Mouse (Mus musculus): ENCODE results near the gene D1Pas1.

The D1Pas1 gene

DNA sequence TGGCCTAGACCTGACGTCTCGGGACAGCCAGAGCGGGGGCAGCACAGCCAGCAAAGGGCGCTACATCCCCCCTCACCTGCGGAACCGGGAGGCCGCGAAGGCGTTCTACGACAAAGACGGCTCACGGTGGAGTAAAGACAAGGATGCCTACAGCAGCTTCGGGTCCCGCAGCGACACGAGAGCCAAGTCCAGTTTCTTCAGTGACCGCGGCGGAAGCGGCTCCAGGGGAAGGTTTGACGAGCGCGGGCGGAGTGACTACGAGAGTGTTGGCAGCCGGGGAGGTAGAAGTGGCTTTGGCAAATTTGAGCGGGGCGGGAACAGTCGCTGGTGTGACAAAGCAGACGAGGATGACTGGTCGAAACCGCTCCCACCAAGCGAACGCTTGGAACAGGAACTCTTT is 710 bp downstream of the D1Pas1 start:
- H3K36me3 ChIP-seq (ENCODE audit: control insufficient read depth, insufficient read depth, low read length, poor library complexity, severe bottlenecking) = no peaks in the 10 kb centered on the region
- DNase-seq (ENCODE audit: low read depth, low spot score) = no peak
- no peaks in the 10 kb centered on the region for H3K27me3 ChIP-seq (ENCODE audit: control insufficient read depth, insufficient read depth, low read length, poor library complexity, severe bottlenecking)

DNA sequence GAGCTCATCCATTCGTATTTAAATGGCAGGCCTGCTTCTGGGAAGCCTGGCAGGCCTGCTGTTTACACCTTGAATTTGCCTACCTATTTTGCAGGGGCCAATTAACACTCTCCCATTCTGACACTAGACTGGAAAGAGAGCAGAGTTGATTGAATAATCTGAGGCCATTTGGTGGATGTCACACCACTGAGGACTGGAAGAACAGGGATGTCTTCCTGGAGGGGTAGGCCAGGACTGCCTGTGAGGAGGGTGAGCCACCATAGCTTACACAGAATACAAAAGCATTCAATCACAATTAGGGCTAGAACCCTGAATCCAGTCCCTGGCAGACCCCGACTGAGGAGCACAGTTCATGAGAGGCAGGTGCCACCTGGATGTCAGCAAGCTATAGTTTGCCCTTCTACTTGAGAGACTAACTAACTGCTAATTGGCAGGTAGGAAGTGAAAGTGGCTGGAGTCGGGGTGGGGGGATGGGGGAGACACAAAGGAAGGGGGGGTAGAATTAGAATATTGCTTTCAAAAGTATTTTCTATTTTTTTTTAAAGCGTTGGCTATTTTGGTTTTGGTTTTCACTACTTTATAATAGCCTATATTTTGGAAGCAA is 9.8 kb downstream of the D1Pas1 start:
- Histone ChIP-seq H3K27me3 (ENCODE audit: control insufficient read depth, insufficient read depth, low read length, poor library complexity, severe bottlenecking) (no peaks in the 10 kb centered on the region), H3K36me3 (ENCODE audit: control insufficient read depth, insufficient read depth, low read length, poor library complexity, severe bottlenecking) (no peaks in the 10 kb centered on the region)
- no peak for DNase-seq (ENCODE audit: low read depth, low spot score)

DNA sequence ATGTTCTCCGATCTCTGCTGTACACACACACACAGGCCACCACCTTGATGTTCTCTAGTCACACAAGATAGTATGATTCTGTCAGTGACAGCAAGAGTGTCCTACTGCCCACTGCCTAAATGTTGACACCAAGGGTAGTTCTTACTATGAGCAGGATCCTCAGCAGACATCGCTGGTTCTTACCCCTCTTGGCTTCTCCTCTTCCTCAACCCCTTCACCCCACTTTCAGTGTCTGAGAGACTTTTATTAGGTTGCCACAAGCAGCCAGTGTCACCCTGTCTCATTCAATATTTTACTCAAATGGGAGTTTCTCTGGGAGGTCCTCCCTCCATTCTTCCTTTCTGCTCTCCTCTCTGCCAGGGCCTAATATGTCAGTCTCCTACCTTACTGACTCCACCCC is 10.6 kb downstream of the D1Pas1 start:
- Histone ChIP-seq H3K36me3 (ENCODE audit: control insufficient read depth, insufficient read depth, low read length, poor library complexity, severe bottlenecking) (no peaks in the 10 kb centered on the region), H3K27me3 (ENCODE audit: control insufficient read depth, insufficient read depth, low read length, poor library complexity, severe bottlenecking) (no peaks in the 10 kb centered on the region)
- no peak for DNase-seq (ENCODE audit: low read depth, low spot score)

DNA sequence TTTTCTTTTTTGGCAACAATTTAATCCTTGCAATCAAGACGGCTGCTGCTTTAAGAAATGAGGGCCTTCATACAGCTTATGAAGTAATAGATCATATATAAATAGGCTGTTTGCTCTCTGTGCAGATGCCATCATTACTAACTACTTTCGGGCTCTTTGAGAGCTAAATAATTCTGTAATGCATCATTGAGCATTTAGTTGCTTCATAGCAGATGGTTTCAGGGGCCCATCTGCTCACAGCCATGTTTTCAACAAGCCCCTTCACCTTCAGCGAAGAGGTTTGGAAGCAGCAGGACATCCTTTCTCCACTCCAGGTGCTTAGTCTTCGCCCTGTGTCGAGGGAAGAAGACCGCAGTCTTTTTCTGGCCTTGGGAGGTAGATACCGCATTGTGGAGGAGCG is 12.2 kb downstream of the D1Pas1 start:
- H3K27me3 ChIP-seq (ENCODE audit: control insufficient read depth, insufficient read depth, low read length, poor library complexity, severe bottlenecking) = no peaks in the 10 kb centered on the region
- no peak for DNase-seq (ENCODE audit: low read depth, low spot score)
- H3K36me3 ChIP-seq (ENCODE audit: control insufficient read depth, insufficient read depth, low read length, poor library complexity, severe bottlenecking) = no peaks in the 10 kb centered on the region

DNA sequence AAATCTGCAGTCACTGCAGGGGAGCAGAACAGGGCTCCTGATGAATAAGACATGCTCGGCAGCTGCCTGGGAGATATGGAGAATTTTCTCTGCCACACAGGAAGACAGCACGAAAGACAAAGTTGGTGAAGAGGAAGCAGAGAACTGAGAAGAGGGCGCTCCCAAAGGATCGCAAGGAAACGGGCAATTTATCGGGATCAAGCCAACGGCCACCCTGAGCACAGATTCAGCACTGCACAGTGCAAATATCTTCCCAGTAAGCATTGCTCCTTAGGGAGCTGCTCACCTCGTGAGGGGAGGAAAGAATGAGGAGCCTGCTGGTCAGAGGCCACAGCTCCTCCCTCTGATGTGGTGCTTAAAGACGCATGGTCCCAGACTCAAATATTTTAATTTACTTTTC is 13.3 kb downstream of the D1Pas1 start:
- H3K36me3 ChIP-seq (ENCODE audit: control insufficient read depth, insufficient read depth, low read length, poor library complexity, severe bottlenecking) = no peaks in the 10 kb centered on the region
- no peaks in the 10 kb centered on the region for H3K27me3 ChIP-seq (ENCODE audit: control insufficient read depth, insufficient read depth, low read length, poor library complexity, severe bottlenecking)
- DNase-seq (ENCODE audit: low read depth, low spot score) = no peak

DNA sequence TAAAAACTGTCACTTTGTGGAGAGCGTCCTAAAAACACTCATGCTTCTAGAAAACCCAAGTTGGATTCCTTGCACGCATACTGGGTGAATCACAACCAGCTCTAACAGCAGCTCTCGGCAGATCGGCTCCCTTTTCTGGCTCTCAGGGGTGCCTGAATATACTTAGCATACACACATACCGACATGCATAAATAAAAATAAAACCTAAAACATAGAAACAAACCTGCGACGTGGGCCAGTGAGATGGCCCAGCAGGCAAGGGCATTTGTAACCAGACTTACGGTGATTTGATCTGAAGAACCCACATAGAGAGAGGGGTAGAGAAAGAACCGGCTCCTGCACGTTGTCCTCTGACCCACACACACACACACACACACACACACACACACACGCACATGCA is 17.9 kb downstream of the D1Pas1 start:
- no peaks in the 10 kb centered on the region for H3K27me3 ChIP-seq (ENCODE audit: control insufficient read depth, insufficient read depth, low read length, poor library complexity, severe bottlenecking)
- DNase-seq (ENCODE audit: low read depth, low spot score) = no peak
- no peaks in the 10 kb centered on the region for H3K36me3 ChIP-seq (ENCODE audit: control insufficient read depth, insufficient read depth, low read length, poor library complexity, severe bottlenecking)

DNA sequence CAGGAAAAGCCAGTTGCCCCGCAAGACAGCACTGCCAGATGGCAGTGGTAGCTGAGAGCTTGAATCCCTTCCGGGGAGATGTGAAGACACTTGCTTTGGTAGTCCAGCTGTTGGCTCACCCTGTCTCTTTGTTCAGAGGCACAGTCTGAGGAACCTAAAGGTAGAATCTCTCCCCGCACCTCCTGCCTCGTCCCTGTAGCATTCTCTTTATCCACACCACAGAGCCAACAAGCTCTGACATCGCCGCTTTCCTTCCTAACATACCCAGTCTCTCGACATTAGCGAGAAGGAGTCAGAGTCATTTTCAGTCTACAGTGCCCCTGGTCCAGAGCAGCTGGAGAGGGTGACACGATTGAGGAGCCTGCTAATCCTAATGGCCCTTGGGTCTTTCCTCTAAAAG is 18.9 kb downstream of the D1Pas1 start:
- Histone ChIP-seq H3K36me3 (ENCODE audit: control insufficient read depth, insufficient read depth, low read length, poor library complexity, severe bottlenecking) (no peaks in the 10 kb centered on the region), H3K27me3 (ENCODE audit: control insufficient read depth, insufficient read depth, low read length, poor library complexity, severe bottlenecking) (no peaks in the 10 kb centered on the region)
- DNase-seq (ENCODE audit: low read depth, low spot score) = no peak

DNA sequence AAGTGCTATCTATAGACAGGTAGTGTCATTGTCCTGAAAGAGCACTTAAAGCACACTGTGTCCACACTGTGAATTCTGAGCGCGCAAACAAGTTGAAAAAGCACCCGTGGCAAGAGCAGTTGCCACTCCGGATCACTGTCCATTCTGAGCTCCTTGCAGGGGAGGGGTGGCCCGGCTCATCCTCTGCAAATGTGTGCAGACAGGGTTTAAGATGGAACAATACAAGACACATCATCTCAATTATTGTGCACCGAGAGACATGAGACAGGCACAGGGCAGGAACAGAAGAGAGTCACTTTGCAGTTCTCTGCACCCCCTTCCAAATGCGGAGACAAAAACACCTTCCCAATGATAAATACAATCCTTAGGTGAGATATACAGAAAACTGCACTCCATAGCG is 19.3 kb downstream of the D1Pas1 start:
- no peaks in the 10 kb centered on the region for H3K36me3 ChIP-seq (ENCODE audit: control insufficient read depth, insufficient read depth, low read length, poor library complexity, severe bottlenecking)
- DNase-seq (ENCODE audit: low read depth, low spot score) = no peak

DNA sequence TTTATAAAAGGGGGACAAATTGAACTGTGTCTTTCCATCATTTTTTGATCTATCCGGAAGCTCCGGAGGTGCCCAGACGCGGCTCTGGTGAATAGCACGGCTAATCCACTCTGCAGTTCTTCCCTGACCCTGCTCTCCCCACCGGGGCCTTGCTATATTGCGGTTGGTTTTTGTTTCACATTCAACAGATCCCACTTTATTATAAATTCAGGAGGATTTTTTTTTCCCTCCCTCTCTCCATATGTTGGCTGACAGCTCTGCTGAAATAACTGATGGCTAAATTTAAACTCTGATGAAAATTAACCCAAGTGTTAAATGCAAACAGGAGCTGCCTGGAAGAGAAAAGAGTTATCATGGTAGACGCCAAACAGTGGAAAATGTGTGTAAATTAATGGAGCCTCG is 21.1 kb downstream of the D1Pas1 start:
- DNase-seq (ENCODE audit: low read depth, low spot score) = no peak
- H3K36me3 ChIP-seq (ENCODE audit: control insufficient read depth, insufficient read depth, low read length, poor library complexity, severe bottlenecking) = no peaks in the 10 kb centered on the region
- H3K27me3 ChIP-seq (ENCODE audit: control insufficient read depth, insufficient read depth, low read length, poor library complexity, severe bottlenecking) = no peaks in the 10 kb centered on the region

More for the DNA sequence above, 19.3 kb downstream of the D1Pas1 start:
- H3K27me3 ChIP-seq (ENCODE audit: control insufficient read depth, insufficient read depth, low read length, poor library complexity, severe bottlenecking) = no peaks in the 10 kb centered on the region

DNA sequence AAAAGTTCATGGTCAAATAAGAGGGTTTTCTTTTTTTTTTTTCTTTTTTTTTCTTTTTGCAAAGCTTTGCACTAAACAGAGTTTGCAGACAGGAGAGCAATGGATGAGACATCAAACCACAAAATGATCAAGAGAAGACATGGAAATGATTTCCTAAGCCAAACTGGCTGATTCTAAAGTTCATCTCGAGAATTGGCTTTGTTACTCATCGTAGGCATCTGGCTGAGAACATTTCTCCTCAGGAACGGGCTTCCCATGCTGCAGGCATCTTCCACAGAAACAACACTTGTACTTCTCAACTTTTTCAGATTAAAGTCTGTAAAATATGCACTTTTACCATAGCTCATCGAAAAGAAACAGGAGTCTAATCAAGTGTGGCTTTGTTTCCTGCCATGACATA is 21.6 kb downstream of the D1Pas1 start:
- Histone ChIP-seq H3K27me3 (ENCODE audit: control insufficient read depth, insufficient read depth, low read length, poor library complexity, severe bottlenecking) (no peaks in the 10 kb centered on the region), H3K36me3 (ENCODE audit: control insufficient read depth, insufficient read depth, low read length, poor library complexity, severe bottlenecking) (no peaks in the 10 kb centered on the region)
- DNase-seq (ENCODE audit: low read depth, low spot score) = no peak

DNA sequence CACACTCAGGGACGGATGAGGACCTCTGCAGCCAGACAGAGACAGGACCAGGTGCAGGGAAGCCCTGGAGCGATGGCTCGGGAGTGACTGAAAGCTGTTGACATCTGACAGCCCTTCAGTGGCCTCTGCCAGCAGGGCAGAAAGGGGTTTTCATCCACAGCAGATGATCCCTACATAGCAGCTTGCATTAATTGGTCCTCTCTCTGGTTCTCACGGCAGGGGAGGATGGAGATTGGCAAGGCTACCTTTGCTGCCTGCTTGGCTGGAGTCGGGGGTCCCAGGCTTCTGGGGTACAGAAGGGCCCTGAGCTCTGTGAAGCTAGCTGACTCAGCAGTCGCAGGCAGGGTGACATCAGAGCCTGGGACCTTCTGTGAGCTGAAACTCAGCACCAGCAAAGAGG is 24.3 kb downstream of the D1Pas1 start:
- no peak for DNase-seq (ENCODE audit: low read depth, low spot score)
- no peaks in the 10 kb centered on the region for H3K27me3 ChIP-seq (ENCODE audit: control insufficient read depth, insufficient read depth, low read length, poor library complexity, severe bottlenecking)
- no peaks in the 10 kb centered on the region for H3K36me3 ChIP-seq (ENCODE audit: control insufficient read depth, insufficient read depth, low read length, poor library complexity, severe bottlenecking)

DNA sequence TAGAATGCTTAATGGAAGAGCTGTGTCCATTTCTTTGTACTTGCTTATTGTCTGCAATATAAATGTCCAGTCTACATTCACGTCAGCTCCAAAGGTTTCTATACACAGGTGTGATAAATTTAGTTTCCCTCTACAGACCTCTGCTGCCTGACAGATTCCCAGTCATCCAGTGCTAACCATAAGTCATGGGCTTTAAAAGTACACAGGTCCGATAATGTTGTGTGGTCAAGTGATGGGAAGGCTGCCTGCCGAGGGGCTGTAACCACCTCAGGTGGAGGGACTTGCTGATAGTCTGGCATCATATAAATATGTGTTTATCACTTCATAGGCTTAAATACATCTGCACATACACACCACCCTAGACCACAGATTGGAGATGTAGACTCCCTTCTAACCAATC is 24.9 kb downstream of the D1Pas1 start:
- Histone ChIP-seq H3K27me3 (ENCODE audit: control insufficient read depth, insufficient read depth, low read length, poor library complexity, severe bottlenecking) (no peaks in the 10 kb centered on the region), H3K36me3 (ENCODE audit: control insufficient read depth, insufficient read depth, low read length, poor library complexity, severe bottlenecking) (no peaks in the 10 kb centered on the region)

DNA sequence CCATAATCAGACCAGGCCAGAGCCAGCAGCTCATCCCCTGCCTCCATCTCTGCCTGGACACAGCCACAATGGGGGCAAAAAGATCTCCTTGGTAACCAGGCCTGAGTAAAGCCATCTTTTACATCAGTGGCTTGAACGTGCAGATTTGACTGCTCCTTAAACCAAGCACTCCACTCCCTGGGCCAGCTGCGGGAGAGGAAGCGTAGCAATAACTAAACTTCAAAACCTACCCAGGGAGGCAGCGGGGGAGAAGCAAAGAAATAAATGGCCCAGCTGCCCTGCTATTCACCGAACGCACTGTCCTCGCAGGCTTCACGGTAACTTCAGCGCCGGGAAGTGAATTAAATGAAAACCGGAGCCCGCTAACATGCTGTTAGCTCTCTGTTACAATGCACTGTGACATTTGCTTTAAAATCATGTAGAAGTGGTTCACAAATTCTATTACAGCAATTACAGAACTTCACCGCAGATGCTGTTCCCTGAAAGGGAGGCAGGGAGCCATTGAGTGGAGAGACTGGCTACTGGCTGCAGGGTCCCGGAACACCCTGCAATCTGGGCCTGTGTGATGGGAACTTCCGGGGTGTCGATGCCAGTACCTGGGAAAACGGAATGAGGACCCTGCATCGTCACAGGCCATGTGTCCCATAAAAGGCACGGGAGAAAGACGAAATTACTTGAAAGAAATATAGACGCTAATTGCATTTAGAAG is 30.5 kb downstream of the D1Pas1 start:
- Histone ChIP-seq H3K36me3 (ENCODE audit: control insufficient read depth, insufficient read depth, low read length, poor library complexity, severe bottlenecking) (no peaks in the 10 kb centered on the region), H3K27me3 (ENCODE audit: control insufficient read depth, insufficient read depth, low read length, poor library complexity, severe bottlenecking) (no peaks in the 10 kb centered on the region)
- DNase-seq (ENCODE audit: low read depth, low spot score) = no peak

More for the DNA sequence above, 24.9 kb downstream of the D1Pas1 start:
- no peak for DNase-seq (ENCODE audit: low read depth, low spot score)

DNA sequence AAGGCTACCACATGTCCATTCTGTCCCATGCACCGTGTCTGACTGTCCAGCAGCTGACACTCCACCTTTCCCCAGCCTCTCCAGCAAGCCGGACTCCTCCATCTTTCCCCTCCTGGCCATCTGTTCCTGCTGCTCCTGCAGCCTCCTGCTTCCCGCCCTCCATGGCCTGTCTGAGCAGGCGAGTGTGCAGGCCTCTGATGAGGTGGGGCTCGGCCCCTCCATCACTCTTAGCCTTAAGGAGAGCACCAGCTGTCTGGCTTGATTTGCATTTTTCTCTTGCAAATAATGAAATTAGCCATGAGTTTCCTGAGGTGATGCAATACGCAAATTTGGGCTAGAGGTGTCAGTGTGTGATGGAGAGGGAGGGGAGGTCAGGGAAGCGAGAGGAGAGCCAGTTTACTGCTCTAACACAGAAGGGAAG is 36.2 kb downstream of the D1Pas1 start:
- DNase-seq (ENCODE audit: low read depth, low spot score) = no peak
- Histone ChIP-seq H3K36me3 (ENCODE audit: control insufficient read depth, insufficient read depth, low read length, poor library complexity, severe bottlenecking) (no peaks in the 10 kb centered on the region), H3K27me3 (ENCODE audit: control insufficient read depth, insufficient read depth, low read length, poor library complexity, severe bottlenecking) (no peaks in the 10 kb centered on the region)

DNA sequence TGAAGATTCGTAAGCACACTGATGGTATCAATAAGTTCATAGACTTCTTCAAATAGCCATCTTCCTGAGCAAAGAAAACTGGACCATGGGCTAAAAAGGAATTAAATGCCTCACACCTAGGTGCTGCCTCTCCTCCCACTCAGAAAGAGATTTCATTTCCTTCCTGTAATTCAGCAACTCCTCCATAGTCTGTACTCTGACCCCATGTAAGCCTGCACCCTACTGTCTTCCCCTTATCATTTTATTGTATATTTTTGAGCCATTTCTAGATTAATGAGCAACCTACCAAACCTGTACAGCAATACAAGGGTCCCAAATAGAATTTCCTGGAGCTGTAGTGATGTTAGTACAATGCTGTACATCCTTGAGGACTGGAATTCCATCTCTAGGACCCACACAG is 37.1 kb downstream of the D1Pas1 start:
- no peaks in the 10 kb centered on the region for H3K27me3 ChIP-seq (ENCODE audit: control insufficient read depth, insufficient read depth, low read length, poor library complexity, severe bottlenecking)
- no peak for DNase-seq (ENCODE audit: low read depth, low spot score)
- H3K36me3 ChIP-seq (ENCODE audit: control insufficient read depth, insufficient read depth, low read length, poor library complexity, severe bottlenecking) = no peaks in the 10 kb centered on the region

All from splenic B cell, adult 2 months (primary cell).